Mouse (Mus musculus) kidney, postnatal 36 days (tissue): Measurements from ENCODE around the gene Rptn.
"Not testable (repeated sequence)": the region's sequence is repeated elsewhere in the genome, so short reads cannot be mapped to it uniquely, and the experiment has no call there.

Experiments
- DNase-seq, 2 experiments: peaks; one replicate each; pipeline ENCODE4 v3.0.0; 2021 to 2022; ENCODE audit warnings: mixed read lengths in 2 of 2

Gene Rptn

DNA sequence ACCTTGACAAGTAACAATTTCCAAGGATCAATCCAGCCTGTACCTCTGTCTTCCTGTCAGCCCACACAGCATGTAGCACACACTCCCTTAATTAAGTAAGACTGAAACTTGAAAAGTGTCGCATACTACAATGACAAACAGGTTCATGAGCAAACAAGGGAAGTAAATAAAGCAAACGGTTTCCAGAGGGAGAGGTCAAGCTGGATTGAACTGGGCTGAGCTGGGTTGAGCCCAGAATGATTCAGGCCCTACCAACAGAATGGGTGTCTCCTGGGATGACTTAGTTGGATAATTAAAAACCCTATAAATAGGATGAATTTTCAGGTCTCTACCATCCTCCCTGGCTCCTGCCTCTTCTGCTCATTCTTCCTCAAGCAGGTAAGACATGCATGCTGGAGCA, at the start of gene Rptn:
Gene Rptn, plus strand, starts transcription at position 334 of the 400 bp plus-strand sequence.
- no peak for DNase-seq

DNA sequence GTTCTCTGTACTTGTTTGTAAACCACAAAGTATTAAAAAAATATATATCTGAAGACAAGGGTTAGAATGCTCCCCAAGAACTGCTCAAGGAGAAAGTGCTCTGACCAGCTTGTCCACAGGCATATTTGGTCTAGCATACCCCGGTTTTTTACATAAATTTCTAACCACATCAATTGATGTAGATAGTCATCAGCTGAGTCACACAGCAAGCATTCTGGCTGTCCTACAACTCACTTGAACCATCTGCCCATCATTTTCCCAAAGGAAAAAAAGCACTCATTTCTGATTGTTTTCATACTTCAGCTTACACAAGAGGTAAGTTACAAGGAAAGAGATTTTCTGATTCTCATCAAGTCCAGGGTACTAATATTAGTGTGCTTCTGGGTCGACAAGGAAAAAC, 46.6 kb upstream of the Rptn start:
- DNase-seq, result no peak

DNA sequence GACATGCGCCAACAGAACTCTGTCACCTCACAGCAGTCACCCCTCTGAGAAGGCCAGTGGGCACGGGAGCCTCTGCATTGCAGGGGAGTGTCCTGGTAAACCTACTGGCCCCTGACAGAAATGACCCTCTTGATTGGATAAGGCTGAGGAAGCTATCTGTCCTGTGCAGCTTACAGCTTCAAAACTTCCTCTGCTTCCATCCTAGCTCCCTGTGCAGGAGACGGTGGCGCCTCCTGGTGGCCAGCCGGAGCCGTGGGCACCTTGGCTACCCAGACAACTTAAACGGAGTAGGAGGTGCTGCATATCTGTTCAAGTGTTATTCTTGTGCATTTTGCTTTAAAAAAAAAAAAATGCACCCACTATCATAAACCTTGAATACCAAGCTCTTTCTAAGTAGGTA, 33.5 kb upstream of the Rptn start:
- peak; percentile 25 to 83 for DNase-seq

DNA sequence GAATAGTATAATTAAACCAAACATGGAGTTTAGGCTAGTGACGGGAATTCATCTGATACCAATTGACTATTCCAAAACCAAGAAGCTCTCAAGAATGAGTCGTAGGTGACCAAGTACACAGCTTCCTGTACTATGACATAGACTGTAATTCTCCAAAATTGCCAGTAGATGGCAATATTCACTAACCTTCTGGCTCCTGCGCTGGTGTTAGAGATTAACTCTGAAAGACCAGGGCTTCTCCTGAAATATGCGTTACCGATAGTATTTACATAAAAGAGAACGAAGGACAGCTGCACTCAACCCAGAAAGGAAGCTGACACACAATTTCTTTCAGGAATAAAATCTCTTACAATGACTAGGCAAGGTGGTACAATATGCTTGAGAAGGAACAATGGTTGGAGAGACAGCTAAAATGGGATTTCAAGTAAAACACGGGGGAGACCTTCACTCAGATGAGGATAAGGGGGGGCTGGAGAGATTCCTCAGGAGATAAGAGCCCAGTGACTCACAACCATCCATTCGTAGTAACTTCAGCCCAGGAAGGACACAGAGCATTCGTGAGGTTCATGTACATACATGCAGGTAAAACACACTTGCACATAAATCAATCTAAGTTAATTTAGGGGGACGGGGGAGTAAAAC, 31.4 kb upstream of the Rptn start:
- DNase-seq, result peak in 1 of 2 experiments; percentile 49

DNA sequence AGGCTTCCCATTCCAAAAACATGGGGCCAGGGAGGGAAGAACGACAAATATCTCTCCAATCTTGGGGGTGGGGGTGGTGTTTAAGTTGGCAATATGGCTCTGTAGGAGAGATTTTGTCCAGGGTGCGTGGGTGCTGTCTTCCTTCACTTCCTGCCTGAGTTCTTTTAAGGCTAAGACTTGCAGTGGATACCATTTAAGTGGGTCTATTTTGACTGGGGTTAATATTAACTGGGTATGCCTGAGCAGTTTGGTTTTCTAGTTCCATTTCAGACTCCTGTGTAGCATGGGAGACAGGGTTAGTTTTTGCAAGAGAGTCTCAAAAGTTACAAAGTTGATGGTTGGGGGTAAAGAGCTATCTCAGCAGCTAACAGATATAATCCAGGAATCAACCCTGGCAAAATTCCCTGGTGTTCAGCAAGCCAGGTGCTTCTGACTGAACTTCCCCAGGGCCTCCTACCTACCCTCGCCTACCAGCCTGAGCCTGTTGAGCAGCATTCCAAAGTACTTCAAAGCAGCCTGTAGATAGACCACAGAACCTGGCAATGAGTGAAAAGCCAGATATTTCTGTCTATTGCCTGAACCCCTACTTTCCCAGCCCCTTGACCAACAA, 26.4 kb upstream of the Rptn start:
- DNase-seq, result peak; percentile 49 to 55

DNA sequence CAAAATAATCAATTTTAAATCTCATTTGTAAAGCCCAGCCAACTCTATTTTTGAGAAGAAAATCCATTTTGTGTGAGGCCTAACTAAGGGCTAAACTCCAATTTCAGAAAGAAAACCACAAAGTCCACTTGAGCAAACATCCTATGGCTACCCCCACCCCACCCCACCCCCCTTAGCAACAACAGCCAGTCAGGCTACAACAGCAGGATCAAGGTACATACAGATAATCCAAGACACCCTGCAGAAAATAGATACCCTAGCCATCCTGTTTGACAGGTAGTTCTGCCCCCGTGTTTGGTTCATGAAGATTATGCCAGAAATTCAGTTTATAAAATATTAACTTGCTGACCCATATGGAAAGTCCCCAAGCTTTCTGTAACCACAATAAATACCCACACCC, 25.3 kb upstream of the Rptn start:
- no peak for DNase-seq

DNA sequence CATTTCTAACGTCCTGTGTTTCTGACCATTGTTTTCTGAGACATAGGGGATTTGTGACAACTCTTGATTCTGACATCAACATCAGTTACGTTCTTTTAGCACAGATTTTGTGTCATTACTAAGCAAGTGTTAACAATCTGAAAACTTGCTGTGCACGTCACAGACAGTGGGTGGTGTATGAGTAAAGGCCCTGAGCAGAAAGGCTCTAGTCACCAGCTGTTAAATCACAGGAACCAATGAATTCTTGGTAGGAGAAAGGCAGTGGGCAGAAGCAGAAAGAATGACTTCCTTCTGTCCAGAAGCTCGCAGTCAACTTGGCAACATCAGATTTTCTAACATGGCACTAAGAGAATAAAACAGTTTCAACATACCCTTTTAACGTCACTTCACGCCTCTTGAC, 20.1 kb upstream of the Rptn start:
- DNase-seq, result no peak

DNA sequence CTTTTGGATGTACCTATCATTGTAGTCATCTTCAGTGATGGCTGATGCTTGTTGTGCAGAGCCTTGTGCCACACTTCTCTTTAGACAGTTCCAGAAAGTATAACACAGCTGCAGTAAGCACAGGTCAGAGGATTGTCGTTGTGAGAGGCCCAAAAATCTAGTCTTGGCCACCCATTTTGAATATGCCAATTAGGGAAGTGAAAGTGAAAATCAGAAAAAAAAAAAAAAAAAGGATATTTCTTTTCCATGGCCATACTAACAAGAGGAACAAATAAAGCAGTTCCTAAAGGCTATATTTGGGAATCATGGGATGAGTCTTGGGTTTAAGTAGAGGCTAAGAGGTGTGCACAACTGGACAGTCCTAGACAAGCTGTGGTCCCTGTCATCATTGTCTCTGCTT, 18.3 kb upstream of the Rptn start:
- DNase-seq, result no peak

DNA sequence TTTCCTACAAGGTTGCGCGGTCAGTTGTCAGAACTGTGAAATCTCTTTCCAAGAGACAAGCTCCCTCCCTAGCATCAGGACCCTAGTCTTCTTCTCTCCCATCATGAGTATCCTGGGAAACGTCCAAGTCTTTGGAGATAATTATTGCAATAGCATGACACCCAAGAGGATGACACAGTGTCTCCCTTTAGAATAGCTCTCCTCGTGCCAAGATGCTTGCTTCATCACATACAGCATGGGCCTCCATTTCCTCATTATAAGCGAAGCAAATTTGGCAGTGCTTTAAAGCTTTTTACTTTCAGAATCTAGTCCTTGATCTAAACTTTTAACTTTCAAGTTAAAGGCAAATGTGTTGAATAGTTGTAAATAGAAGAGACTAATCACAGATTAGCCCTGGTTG, 17.9 kb upstream of the Rptn start:
- no peak for DNase-seq

DNA sequence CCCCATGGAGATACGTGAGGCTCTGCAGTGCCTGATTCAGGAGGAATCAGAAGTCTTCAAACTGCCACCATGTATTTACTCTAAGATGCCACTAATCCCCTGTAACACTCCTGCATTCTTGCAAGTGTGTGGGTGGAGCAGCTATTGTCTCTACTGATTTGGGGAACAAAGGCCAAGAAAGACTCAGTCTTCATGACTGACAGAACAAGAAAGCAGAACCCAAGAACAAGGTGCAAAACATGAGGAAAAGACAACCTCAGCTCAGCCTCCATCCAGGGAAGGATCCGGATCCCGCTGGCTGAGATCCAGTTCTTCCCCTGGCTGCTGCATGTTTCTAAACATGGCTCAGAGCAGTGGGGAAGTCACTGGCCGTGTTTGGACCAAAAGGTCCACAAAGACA, 15.4 kb upstream of the Rptn start:
- no peak for DNase-seq

DNA sequence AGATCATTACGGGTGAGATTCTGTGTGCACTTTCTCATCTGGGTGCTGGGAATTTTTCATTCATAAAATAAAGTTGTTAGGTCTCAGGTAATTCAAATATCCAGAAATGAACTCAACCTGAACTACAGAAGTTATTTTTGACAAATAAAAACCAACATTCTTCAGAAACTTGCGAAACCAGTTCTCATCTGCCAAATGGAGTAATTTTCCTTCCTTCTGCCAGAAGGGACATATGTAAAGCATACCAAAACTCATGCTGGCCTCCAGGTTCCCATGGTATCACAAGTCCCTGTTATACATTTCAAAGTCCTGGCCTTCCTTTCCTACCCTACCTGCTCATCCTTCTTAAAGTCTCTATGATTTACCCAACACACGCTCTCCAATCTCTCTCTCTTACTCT, 10.4 kb downstream of the Rptn start:
- DNase-seq, result no peak

DNA sequence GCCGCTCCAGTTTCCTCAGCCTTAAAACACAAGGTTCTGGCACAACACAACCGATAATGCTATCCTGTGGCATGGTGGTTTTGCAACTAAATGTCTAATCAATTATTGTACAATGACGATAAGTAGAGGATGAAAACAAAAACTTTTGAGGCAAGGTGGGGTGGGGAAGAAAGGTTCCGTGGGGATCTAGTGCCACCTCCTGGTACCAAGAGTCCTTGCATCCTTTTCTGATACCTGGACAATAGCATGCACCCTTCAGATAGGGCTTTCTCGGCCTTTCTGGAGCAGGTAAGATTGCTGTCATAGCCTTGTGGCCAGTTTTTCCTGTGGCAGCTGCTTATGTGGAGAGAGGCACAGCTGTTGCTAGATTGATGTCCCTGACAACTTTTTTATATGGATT, 13.5 kb downstream of the Rptn start:
- DNase-seq, result peak; percentile 29 to 66

DNA sequence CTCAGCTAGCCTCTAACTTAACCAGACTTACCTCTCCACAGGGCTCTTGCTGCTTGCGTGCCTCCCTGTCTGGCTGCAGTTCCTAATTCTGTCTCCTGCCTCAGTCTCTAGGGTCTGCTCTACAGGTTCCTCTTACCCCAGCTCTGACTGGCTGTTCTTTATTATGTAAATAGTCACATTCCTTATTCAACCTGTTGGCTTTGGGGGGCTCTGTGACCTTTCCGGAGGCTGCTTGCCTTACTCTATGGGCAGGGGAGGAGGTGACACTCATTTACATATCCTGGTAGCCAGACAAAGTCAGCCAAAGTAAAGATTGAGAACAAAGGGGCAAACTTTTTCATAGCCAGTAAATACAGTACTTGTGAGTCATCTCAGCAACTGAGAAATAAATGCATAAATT, 18.4 kb downstream of the Rptn start:
- no peak for DNase-seq

DNA sequence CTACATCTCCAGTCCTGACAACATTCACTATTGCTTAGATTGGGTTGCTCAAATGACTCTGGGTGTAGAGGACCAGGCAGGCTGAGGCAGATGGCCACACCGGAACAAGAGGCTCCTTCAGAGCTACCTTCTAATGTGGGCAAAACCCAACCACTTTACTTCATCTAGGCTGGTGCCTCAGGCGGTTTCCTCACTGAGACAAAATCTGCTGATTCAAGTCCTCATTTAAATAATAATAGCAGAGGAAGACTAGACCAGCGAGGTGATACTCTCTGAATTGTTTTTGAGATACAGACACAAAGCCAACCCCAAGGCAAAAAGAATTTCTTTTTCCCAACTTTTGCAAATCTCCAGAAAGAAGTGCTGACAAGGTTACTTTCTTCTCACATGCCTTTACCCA, 38.2 kb downstream of the Rptn start:
- DNase-seq, result no peak

DNA sequence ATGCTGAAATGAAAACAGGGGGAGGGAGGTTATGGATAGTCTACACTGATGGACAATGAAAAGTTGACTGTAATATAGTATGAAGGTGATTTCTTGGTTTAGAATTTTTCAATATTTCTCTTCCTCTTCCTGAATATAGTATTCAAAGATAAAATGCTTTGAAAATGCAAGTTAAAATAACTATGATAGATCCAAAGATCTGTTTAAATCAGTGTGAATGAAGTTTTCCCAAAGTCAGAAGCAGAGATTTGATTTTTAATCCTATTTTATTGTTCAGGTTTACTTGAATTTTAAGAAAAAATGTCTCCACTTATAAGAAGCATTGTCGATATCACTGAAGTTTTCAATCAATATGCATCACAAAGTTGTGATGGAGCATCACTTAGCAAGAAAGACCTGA, 48.5 kb downstream of the Rptn start, which contains the start of gene Tchh:
Gene Tchh, plus strand, starts transcription at position 301 of the 400 bp plus-strand sequence.
- no peak for DNase-seq

DNA sequence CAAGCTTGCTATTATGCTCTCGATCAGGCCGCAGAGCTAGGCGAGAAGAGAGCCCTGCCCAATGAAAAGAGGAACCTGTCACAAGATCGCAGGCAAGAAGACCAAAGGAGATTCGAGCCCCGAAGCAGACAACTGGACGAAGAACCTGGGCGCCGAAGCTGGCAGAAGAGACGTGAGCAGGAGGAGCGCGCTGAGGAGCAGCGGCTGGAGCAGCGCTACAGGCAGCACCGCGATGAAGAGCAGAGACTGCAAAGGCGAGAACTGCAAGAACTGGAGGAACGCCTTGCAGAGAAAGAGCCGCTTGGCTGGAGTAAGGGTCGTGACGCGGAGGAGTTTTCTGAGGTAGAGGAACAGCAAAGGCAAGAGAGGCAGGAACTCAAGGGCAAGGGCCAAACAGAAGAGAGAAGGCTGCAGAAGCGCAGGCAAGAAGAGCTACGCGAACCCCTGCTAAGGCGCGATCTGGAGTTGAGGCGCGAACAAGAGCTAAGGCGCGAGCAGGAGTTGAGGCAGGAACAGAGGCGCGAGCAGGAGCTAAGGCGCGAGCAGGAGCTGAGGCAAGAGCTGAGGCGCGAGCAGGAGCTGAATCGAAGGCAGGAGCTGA, 50.1 kb downstream of the Rptn start:
- DNase-seq, result peak; percentile 4 to 40

DNA sequence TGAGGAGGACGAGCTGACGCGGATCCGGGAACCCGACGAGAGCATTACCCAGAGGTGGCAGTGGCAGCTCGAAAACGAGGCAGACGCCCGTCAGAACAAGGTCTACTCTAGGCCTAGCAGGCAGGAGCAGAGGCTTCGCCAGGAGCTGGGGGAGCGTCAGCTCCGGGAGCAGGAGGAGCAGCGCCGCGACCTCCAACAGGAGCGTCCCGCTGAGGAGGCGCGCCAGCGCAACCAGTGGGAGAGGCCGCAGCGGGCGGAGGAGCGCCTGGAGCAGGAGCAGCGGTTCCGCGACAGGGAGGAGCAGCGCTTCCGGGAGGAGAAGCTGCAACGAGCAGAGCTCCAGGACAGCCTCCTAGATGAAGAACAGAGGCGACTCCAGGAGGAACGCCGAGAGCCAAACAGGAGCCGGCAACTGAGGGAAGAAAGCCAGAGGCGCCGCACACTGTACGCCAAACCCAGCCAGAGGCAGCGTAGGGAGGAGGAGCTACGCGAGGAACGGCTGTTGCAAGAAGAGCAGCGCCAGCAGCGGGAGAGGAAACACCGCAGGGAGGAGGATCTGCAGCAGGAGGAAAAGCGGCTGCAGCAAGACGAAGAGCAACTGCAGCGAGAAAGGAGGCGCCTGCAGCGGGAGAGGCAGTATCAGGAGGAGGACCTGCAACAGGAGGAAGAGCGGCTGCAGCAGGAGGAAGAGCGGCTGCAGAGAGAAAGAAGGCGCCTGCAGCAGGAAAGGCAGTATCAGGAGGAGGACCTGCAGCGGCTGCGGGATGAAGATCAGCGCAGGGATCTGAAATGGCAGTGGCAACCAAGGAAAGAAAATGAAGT, 51.1 kb downstream of the Rptn start:
- peak; percentile 74 to 79 for DNase-seq

DNA sequence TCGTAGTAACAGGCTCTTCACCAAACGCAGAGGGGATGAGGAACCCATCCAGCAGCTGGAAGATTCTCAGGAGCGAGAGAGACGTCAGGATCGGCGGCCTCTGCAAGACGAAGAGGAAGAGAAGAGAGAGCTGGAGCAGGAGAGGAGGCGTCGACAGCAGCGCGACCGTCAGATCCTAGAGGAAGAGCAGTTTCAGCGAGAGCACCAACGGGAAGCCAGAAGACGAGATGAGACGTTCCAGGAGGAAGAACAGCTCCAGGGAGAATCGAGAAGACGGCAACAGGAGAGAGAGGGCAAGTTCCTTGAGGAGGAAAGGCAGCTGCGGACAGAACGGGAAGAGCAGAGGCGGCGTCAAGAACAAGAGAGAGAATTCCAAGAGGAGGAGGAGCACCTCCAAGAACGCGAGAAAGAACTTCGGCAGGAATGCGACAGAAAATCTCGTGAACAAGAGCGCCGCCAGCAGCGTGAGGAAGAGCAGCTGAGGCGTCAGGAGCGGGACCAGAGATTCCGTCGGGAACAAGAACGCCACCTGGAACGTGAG, 51.7 kb downstream of the Rptn start:
- DNase-seq, result peak; percentile 49 to 61

DNA sequence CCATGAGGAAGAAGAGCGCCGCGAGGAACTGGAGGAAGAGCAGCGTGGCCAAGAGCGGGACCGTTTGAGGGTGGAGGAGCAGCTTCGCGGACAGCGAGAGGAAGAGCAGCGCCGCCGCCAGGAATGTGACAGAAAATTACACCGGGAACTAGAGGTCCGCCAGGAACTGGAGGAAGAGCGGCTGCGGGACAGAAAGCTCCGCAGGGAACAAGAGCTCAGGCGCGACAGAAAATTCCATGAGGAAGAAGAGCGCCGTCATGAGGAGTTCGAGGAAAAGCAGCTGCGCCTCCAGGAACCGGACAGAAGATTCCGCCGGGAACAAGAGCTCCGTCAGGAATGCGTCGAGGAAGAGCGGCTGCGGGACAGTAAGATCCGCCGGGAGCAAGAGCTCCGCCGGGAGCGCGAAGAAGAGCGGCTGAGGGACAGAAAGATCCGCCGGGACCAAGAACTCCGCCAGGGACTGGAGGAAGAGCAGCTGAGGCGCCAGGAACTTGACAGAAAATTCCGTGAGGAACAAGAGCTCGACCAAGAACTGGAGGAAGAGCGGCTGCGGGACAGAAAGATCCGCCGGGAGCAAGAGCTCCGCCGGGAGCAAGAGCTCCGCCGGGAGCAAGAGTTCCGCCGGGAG, 52.7 kb downstream of the Rptn start:
- DNase-seq, result peak; percentile 41 to 53

DNA sequence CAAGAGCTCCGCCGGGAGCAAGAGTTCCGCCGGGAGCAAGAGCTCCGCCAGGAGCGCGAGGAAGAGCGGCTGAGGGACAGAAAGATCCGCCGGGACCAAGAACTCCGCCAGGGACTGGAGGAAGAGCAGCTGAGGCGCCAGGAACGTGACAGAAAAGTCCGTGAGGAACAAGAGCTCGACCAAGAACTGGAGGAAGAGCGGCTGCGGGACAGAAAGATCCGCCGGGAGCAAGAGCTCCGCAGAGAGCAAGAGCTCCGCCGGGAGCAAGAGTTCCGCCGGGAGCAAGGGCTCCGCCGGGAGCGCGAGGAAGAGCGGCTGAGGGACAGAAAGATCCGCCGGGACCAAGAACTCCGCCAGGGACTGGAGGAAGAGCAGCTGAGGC, 53.2 kb downstream of the Rptn start:
- DNase-seq, result not testable (repeated sequence)

DNA sequence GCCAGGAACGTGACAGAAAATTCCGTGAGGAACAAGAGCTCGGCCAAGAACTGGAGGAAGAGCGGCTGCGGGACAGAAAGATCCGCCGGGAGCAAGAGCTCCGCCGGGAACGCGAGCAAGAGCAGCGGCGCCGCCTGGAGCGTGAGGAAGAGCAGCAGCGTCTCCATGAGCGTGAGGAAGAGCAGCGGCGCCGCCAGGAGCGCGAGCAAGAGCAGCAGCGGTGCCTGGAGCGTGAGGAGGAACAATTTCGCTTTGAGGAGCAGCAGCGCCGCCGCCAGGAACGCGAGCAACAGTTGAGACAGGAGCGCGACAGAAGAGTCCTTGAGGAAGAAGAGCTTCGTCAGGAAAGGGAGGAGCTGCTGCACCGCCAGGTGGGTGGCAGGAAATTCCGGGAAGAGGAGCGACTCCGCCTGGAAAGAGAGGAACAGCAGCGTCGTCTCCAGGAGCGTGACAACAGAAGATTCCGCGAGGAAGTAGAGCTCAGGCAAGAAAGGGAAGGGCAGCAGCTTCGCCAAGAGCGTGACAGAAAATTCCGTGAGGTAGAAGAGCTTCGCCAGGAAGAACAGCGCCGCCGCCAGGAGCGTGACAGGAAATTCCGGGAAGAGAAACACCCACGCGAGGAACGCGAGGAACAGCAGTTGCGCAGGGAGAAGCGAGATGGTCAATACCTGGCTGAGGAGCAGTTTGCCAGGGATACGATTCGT, 53.8 kb downstream of the Rptn start:
- peak; percentile 78 to 79 for DNase-seq
